Mouse (Mus musculus) erythroid progenitor cell, adult 5-6 weeks (primary cell): Measurements from ENCODE around the gene Nsun2. TPM values are rescaled to one million over a fixed set of nuclear protein-coding genes. Genes with fewer than 3 reads are reported as not detected.
"Not testable (repeated sequence)": the region's sequence is repeated elsewhere in the genome, so short reads cannot be mapped to it uniquely, and the experiment has no call there.

ENCODE experiments used
- ATAC-seq: replicated peaks from 2 replicates; pipeline ENCODE4 v1.8.0; 2016; ENCODE audit warnings: moderate number of reproducible peaks, mild to moderate bottlenecking, moderate TSS enrichment, inconsistent platforms; ENCODE audit not compliant: poor library complexity, low FRiP score, severe bottlenecking
- total RNA-seq, 2 experiments: library from RNA; stranded (forward) in 1 of 2; stranded (reverse) in 1 of 2; fragments of 150-400 nt in 1 of 2; fragments of 186-747, 209-891 nt in 1 of 2; gene quantifications; 2 replicates each; pipeline versions ENCODE4 v1.2.3 to v1.2.4; 2015 to 2017; ENCODE audit warnings: low replicate concordance in 2 of 2

The Nsun2 gene
- total RNA-seq, 2 experiments from 2014 or later = 21.8 to 28.1 TPM

- no peak for ATAC-seq
These were observed 90.3 kb downstream of the Nsun2 start for GRCm38 (mm10) chr13:69623843-69624242.

GRCm38 (mm10) chr13:69624510-69624909 is 91.0 kb downstream of the Nsun2 start:
- no peak for ATAC-seq

GRCm38 (mm10) chr13:69627941-69628340 is 94.4 kb downstream of the Nsun2 start:
- no peak for ATAC-seq

- no peak for ATAC-seq
These were observed 97.0 kb downstream of the Nsun2 start for GRCm38 (mm10) chr13:69630576-69630975.

- ATAC-seq = no peak
These were observed 97.6 kb downstream of the Nsun2 start for GRCm38 (mm10) chr13:69631111-69631510.

- ATAC-seq = no peak
These were observed 98.1 kb downstream of the Nsun2 start for GRCm38 (mm10) chr13:69631659-69632058.

GRCm38 (mm10) chr13:69633551-69633950 is 100.0 kb downstream of the Nsun2 start:
- ATAC-seq = no peak

GRCm38 (mm10) chr13:69633988-69634387 is 100.4 kb downstream of the Nsun2 start:
- ATAC-seq = no peak

GRCm38 (mm10) chr13:69635836-69636235 is 102.3 kb downstream of the Nsun2 start:
- not testable (repeated sequence) for ATAC-seq

- ATAC-seq = no peak
These were observed 102.8 kb downstream of the Nsun2 start for GRCm38 (mm10) chr13:69636375-69636774.

- no peak for ATAC-seq
These were observed 103.3 kb downstream of the Nsun2 start for GRCm38 (mm10) chr13:69636816-69637215.

- no peak for ATAC-seq
These were observed 104.1 kb downstream of the Nsun2 start for GRCm38 (mm10) chr13:69637657-69638056.

GRCm38 (mm10) chr13:69638108-69638626 is 104.6 kb downstream of the Nsun2 start:
- ATAC-seq = no peak

GRCm38 (mm10) chr13:69639251-69639650 is 105.7 kb downstream of the Nsun2 start:
- no peak for ATAC-seq

- no peak for ATAC-seq
These were observed 106.6 kb downstream of the Nsun2 start for GRCm38 (mm10) chr13:69640126-69640525.

GRCm38 (mm10) chr13:69640541-69640940 is 107.0 kb downstream of the Nsun2 start:
- ATAC-seq = no peak

- ATAC-seq = no peak
These were observed 107.5 kb downstream of the Nsun2 start for GRCm38 (mm10) chr13:69641017-69641416.

- no peak for ATAC-seq
These were observed 109.2 kb downstream of the Nsun2 start for GRCm38 (mm10) chr13:69642656-69643216.

GRCm38 (mm10) chr13:69643937-69644336 is 110.4 kb downstream of the Nsun2 start:
- no peak for ATAC-seq

GRCm38 (mm10) chr13:69644427-69645166 is 111.1 kb downstream of the Nsun2 start:
- no peak for ATAC-seq

GRCm38 (mm10) chr13:69645694-69646423 is 112.3 kb downstream of the Nsun2 start:
- no peak for ATAC-seq
